Mouse (Mus musculus) limb, embryonic 10.5 days (tissue): Measurements from ENCODE around the gene Cadm1. TPM values are rescaled to one million over a fixed set of nuclear protein-coding genes. Genes with fewer than 3 reads are reported as not detected.
A peak's percentile ranks its signal among the peaks of the same experiment; 100 is the strongest.

Experiments
- DNase-seq: peaks from one replicate; pipeline ENCODE4 v3.0.0-alpha.2; 2017; ENCODE audit warnings: low spot score
- H3K27ac ChIP-seq: fragments of 300-500 bp; sonication (generic); 2 replicates; pipeline ENCODE4 v1.5.1; 2016; ENCODE audit warnings: mild to moderate bottlenecking
- H3K27me3 ChIP-seq: fragments of 300-500 bp; sonication (generic); 2 replicates; pipeline ENCODE4 v1.6.1; 2016; ENCODE audit warnings: low read depth, mild to moderate bottlenecking; ENCODE audit not compliant: poor library complexity, severe bottlenecking
- H3K36me3 ChIP-seq: fragments of 300-500 bp; sonication (generic); 2 replicates; pipeline ENCODE4 v1.6.1; 2016; ENCODE audit warnings: mild to moderate bottlenecking, moderate library complexity
- H3K4me1 ChIP-seq: fragments of 300-500 bp; sonication (generic); 2 replicates; pipeline ENCODE4 v1.6.1; 2016
- H3K4me3 ChIP-seq: fragments of 300-500 bp; sonication (generic); 2 replicates; pipeline ENCODE4 v1.5.1; 2016; ENCODE audit warnings: mild to moderate bottlenecking, moderate library complexity
- H3K9me3 ChIP-seq: fragments of 300-500 bp; sonication (generic); replicated peaks from 2 replicates; pipeline ENCODE4 v1.6.1; 2016; ENCODE audit warnings: mild to moderate bottlenecking
- WGBS: fragments of 180-500 bp; shearing (Covaris S2); methylation state at CpG from one replicate; pipeline ENCODE4 v1.1.7; 2016; 5-methylcytosine and 5-hydroxymethylcytosine counted together
- polyA plus RNA-seq: library from polyadenylated mRNA; unstranded; fragments of >200 nt; fragmentation: Nextera tagmentation; extraction: Ambion mirVana; gene quantifications from 2 replicates; pipeline ENCODE4 v1.2.1, GENCODE M21; 2016

The Cadm1 gene
- polyA plus RNA-seq, 1 experiment from 2014 or later, result 49.1 TPM

DNA sequence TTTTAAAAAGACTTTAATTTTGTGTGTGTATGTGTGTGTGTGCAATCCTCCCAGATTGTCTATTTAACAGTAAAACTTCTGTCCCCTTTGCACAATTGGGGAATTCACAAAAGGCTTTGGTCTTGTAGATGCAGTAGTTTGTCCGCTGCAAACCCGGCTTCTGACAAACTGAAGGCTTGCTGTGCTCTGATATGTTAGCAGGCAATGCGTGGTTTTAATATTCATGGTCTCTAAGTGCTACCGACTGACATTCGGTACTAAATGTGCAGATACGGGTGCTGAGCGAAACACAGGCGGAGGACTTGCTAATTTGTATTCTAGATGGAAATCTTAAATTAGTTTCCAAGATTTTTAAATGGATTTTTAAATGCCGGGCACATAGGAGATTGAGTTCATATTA is 176.4 kb downstream of the Cadm1 start:
- no peak for DNase-seq
- no peaks in the 10 kb centered on the region for H3K27me3 ChIP-seq
- H3K36me3 ChIP-seq, result no peaks in the 10 kb centered on the region
- H3K4me1 ChIP-seq, result peaks cover 7% of the 10 kb centered on the region; the same call in 1 of the 2 replicates
- no peak overlapping the region for H3K27ac ChIP-seq
- H3K9me3 ChIP-seq, result no peaks in the 10 kb centered on the region
- WGBS, result 95% methylated on average over 9 of the region's 9 CpGs
- H3K4me3 ChIP-seq, result no peak overlapping the region

GRCm38 (mm10) chr9:47707326-47707725 is 177.4 kb downstream of the Cadm1 start:
- Histone ChIP-seq H3K4me3 (no peak overlapping the region), H3K36me3 (no peaks in the 10 kb centered on the region), H3K4me1 (peaks cover 7% of the 10 kb centered on the region; the same call in 1 of the 2 replicates), H3K27me3 (no peaks in the 10 kb centered on the region), H3K27ac (no peak overlapping the region), H3K9me3 (no peaks in the 10 kb centered on the region)
- DNase-seq, result no peak
- 91% methylated on average over 6 of the region's 6 CpGs for WGBS

GRCm38 (mm10) chr9:47708299-47708698 is 178.3 kb downstream of the Cadm1 start:
- H3K4me1 ChIP-seq, result peaks cover 7% of the 10 kb centered on the region; the same call in 1 of the 2 replicates
- 25% methylated on average over 10 of the region's 10 CpGs for WGBS
- no peaks in the 10 kb centered on the region for H3K9me3 ChIP-seq
- H3K27ac ChIP-seq, result no peak overlapping the region
- peak; percentile 84 for DNase-seq
- no peak overlapping the region for H3K4me3 ChIP-seq
- H3K36me3 ChIP-seq, result no peaks in the 10 kb centered on the region
- H3K27me3 ChIP-seq, result no peaks in the 10 kb centered on the region

GRCm38 (mm10) chr9:47710946-47711345 is 181.0 kb downstream of the Cadm1 start:
- WGBS, result 86% methylated on average over 8 of the region's 8 CpGs
- H3K27me3 ChIP-seq, result no peaks in the 10 kb centered on the region
- H3K4me3 ChIP-seq, result no peak overlapping the region
- peaks cover 14% of the 10 kb centered on the region for H3K4me1 ChIP-seq
- no peaks in the 10 kb centered on the region for H3K9me3 ChIP-seq
- no peak for DNase-seq
- no peaks in the 10 kb centered on the region for H3K36me3 ChIP-seq
- H3K27ac ChIP-seq, result no peak overlapping the region

- DNase-seq, result no peak
- WGBS, result 35% methylated on average over 2 of the region's 2 CpGs
These were observed 184.6 kb downstream of the Cadm1 start for GRCm38 (mm10) chr9:47714541-47714940.

GRCm38 (mm10) chr9:47715415-47715814 is 185.4 kb downstream of the Cadm1 start:
- DNase-seq, result no peak
- WGBS, result 91% methylated on average over 3 of the region's 3 CpGs
- Histone ChIP-seq H3K9me3 (no peaks in the 10 kb centered on the region), H3K4me3 (no peak overlapping the region), H3K4me1 (peaks cover 32% of the 10 kb centered on the region), H3K36me3 (no peaks in the 10 kb centered on the region), H3K27ac (no peak overlapping the region), H3K27me3 (no peaks in the 10 kb centered on the region)

More at GRCm38 (mm10) chr9:47714541-47714940, 184.6 kb downstream of the Cadm1 start:
- Histone ChIP-seq H3K27me3 (no peaks in the 10 kb centered on the region), H3K4me1 (peaks cover 32% of the 10 kb centered on the region), H3K9me3 (no peaks in the 10 kb centered on the region), H3K27ac (no peak overlapping the region), H3K36me3 (no peaks in the 10 kb centered on the region), H3K4me3 (no peak overlapping the region)

GRCm38 (mm10) chr9:47716883-47717282 is 186.9 kb downstream of the Cadm1 start:
- no peaks in the 10 kb centered on the region for H3K9me3 ChIP-seq
- WGBS, result 80% methylated on average over 16 of the region's 16 CpGs
- H3K4me1 ChIP-seq, result peaks cover 32% of the 10 kb centered on the region
- H3K36me3 ChIP-seq, result no peaks in the 10 kb centered on the region
- no peaks in the 10 kb centered on the region for H3K27me3 ChIP-seq
- H3K27ac ChIP-seq, result no peak overlapping the region
- no peak for DNase-seq
- H3K4me3 ChIP-seq, result no peak overlapping the region

GRCm38 (mm10) chr9:47727611-47728010 is 197.6 kb downstream of the Cadm1 start:
- H3K4me1 ChIP-seq, result peaks cover 22% of the 10 kb centered on the region
- H3K27me3 ChIP-seq, result no peaks in the 10 kb centered on the region
- H3K27ac ChIP-seq, result no peak overlapping the region
- H3K4me3 ChIP-seq, result no peak overlapping the region
- no peaks in the 10 kb centered on the region for H3K36me3 ChIP-seq
- 80% methylated on average over 3 of the region's 3 CpGs for WGBS
- H3K9me3 ChIP-seq, result no peaks in the 10 kb centered on the region
- DNase-seq, result no peak

- WGBS, result 64% methylated on average over 5 of the region's 5 CpGs
- peaks cover 22% of the 10 kb centered on the region for H3K4me1 ChIP-seq
- no peak overlapping the region for H3K4me3 ChIP-seq
- H3K9me3 ChIP-seq, result no peaks in the 10 kb centered on the region
- no peak overlapping the region for H3K27ac ChIP-seq
- H3K27me3 ChIP-seq, result no peaks in the 10 kb centered on the region
- H3K36me3 ChIP-seq, result no peaks in the 10 kb centered on the region
- no peak for DNase-seq
These were observed 198.9 kb downstream of the Cadm1 start for GRCm38 (mm10) chr9:47728852-47729251.

DNA sequence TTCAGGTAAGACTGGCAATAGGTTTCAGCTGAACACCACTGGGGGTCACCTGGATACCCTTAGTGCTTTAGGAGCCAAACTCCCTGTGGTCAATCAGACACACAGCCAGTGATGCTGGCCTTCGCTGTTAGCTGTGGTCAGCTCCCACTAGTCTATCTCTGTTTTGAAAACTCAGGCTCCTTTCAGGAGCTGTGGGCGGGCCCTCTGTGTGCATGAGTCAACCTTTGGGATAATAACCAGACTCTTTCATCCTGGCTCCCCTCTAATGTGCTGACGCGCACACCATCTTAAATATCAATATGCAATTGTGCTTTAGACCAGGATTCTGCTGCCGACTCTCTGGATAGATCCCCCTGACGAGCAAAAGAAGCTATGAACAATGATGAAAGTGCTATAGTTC is 200.3 kb downstream of the Cadm1 start:
- no peaks in the 10 kb centered on the region for H3K9me3 ChIP-seq
- H3K36me3 ChIP-seq, result no peaks in the 10 kb centered on the region
- WGBS, result 94% methylated on average over 6 of the region's 6 CpGs
- peak overlapping the region; percentile 19; the same call in 1 of the 2 replicates for H3K27ac ChIP-seq
- DNase-seq, result no peak
- no peak overlapping the region for H3K4me3 ChIP-seq
- no peaks in the 10 kb centered on the region for H3K27me3 ChIP-seq
- peaks cover 22% of the 10 kb centered on the region for H3K4me1 ChIP-seq

GRCm38 (mm10) chr9:47733780-47734451 is 203.9 kb downstream of the Cadm1 start:
- Histone ChIP-seq H3K9me3 (no peaks in the 10 kb centered on the region), H3K36me3 (no peaks in the 10 kb centered on the region), H3K4me1 (peaks cover 25% of the 10 kb centered on the region), H3K27ac (no peak overlapping the region), H3K27me3 (no peaks in the 10 kb centered on the region), H3K4me3 (no peak overlapping the region)
- WGBS, result 91% methylated on average over 13 of the region's 13 CpGs
- no peak for DNase-seq

DNA sequence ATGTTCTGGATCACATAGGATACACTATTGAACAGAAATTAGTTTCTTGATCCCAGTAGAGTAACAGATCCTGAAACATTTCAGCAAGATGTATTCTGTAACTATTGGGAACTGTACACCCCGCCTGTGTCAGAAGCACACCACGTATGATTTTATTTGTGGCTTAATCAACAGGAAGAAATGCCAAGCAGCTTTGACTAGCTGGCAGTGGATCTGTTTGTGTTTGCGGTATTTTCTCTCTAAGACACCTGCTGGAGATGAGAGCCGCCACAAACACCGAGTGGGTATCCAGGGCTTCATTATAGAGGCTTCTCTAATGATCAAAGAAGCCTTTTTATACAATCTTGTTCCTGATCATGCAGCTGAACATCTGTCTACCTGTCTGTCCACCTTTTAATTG is 204.9 kb downstream of the Cadm1 start:
- no peaks in the 10 kb centered on the region for H3K9me3 ChIP-seq
- no peaks in the 10 kb centered on the region for H3K27me3 ChIP-seq
- H3K4me3 ChIP-seq, result no peak overlapping the region
- 93% methylated on average over 5 of the region's 5 CpGs for WGBS
- H3K27ac ChIP-seq, result no peak overlapping the region
- H3K4me1 ChIP-seq, result peaks cover 30% of the 10 kb centered on the region
- no peak for DNase-seq
- H3K36me3 ChIP-seq, result no peaks in the 10 kb centered on the region

GRCm38 (mm10) chr9:47738799-47739198 is 208.8 kb downstream of the Cadm1 start:
- no peak overlapping the region for H3K4me3 ChIP-seq
- H3K9me3 ChIP-seq, result no peaks in the 10 kb centered on the region
- H3K36me3 ChIP-seq, result no peaks in the 10 kb centered on the region
- H3K27ac ChIP-seq, result no peak overlapping the region
- 53% methylated on average over 4 of the region's 4 CpGs for WGBS
- no peak for DNase-seq
- peaks cover 18% of the 10 kb centered on the region for H3K4me1 ChIP-seq
- H3K27me3 ChIP-seq, result no peaks in the 10 kb centered on the region

GRCm38 (mm10) chr9:47739276-47739675 is 209.3 kb downstream of the Cadm1 start:
- H3K4me1 ChIP-seq, result peaks cover 18% of the 10 kb centered on the region
- DNase-seq, result no peak
- H3K36me3 ChIP-seq, result no peaks in the 10 kb centered on the region
- no peaks in the 10 kb centered on the region for H3K9me3 ChIP-seq
- H3K27me3 ChIP-seq, result no peaks in the 10 kb centered on the region
- no peak overlapping the region for H3K27ac ChIP-seq
- no peak overlapping the region for H3K4me3 ChIP-seq
- 8% methylated on average over 7 of the region's 7 CpGs for WGBS
